Mouse (Mus musculus) liver, embryonic 14.5 days (tissue): Measurements from ENCODE around the gene Zbed4.

Experiments used
- CTCF ChIP-seq: IDR thresholded peaks from 2 replicates; pipeline ENCODE4 v1.5.1; 2016; ENCODE audit warnings: antibody characterized with exemption, low read depth, control low read depth
- EP300 ChIP-seq: IDR thresholded peaks from 2 replicates; pipeline ENCODE4 v1.6.1; 2016; ENCODE audit warnings: antibody characterized with exemption, low read depth

DNA sequence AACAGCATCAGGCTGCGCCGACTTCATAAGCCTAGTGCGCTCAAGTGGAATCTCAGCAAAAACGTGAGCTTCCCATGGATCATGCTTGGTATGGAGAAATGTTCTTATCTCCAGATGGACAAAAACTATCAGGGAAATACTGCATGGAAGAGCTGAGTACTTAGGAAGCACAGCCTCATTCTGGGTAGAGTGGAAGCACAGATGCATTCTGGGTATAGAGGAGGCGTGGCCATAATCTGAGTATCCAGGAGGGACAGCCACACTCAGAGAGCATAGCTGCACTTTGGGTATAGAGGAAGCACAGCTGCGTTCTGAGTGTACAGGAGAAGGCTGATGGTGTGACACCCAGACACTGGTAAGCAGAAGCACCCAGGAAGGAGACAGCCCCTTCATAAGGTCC, 50.9 kb downstream of the Zbed4 start:
- no peak for TF ChIP-seq CTCF
- no peak for TF ChIP-seq EP300
